Mouse (Mus musculus): ENCODE data around the gene Hes2.

- TF ChIP-seq CTCF (IDR thresholded peaks at IDR 0.05; ENCODE audit: borderline replicate concordance, insufficient read depth, low read length) (no peak), POLR2A (IDR thresholded peaks at IDR 0.05; ENCODE audit: low read depth, low read length) (no peak)
Measured at GRCm38 (mm10) chr4:152202905-152203304, 44.2 kb downstream of the Hes2 start.
